Mouse (Mus musculus) cerebellum, postnatal 36 days (tissue): Measurements from ENCODE around the gene Uap1l1.

Experiments
- DNase-seq, 2 experiments: peaks; one replicate each; pipeline ENCODE4 v3.0.0; 2021 to 2022; ENCODE audit warnings: mixed read lengths in 2 of 2

Uap1l1 gene

GRCm38 (mm10) chr2:25310969-25311368, 54.5 kb downstream of the Uap1l1 start:
- peak; percentile 36 to 48 for DNase-seq

GRCm38 (mm10) chr2:25310180-25310579, 55.3 kb downstream of the Uap1l1 start:
- peak; percentile 51 to 53 for DNase-seq
